Mouse (Mus musculus) skeletal muscle tissue, adult 2 months (tissue): ENCODE measurements around the gene Alyref.

ENCODE experiments used
- DNase-seq: peaks from one replicate; pipeline ENCODE4 v3.0.0-alpha.2; 2012; ENCODE audit warnings: low read depth, low spot score

The Alyref gene

GRCm38 (mm10) chr11:120545964-120546363 is 52.2 kb downstream of the Alyref start:
- no peak for DNase-seq

- no peak for DNase-seq
Measured at GRCm38 (mm10) chr11:120542376-120542775, 55.8 kb downstream of the Alyref start.
